Mouse (Mus musculus) brain, embryonic 14.5 days (tissue): ENCODE data around the gene Vstm2a.

Source experiments
- CTCF ChIP-seq: fragments of 200-500 bp; IDR thresholded peaks from 2 replicates; pipeline ENCODE4 v1.5.1; 2012; ENCODE audit warnings: inconsistent platforms, mild to moderate bottlenecking, moderate library complexity, borderline replicate concordance; ENCODE audit not compliant: insufficient read depth, insufficient read length; ENCODE audit errors: extremely low read depth
- POLR2A ChIP-seq: fragments of 200-500 bp; IDR thresholded peaks from 2 replicates; pipeline ENCODE4 v1.6.1; 2012; ENCODE audit warnings: mild to moderate bottlenecking, inconsistent platforms, borderline replicate concordance; ENCODE audit not compliant: poor library complexity, insufficient read depth, insufficient read length, severe bottlenecking; ENCODE audit errors: extremely low read depth

- TF ChIP-seq CTCF (peak; percentile 87), POLR2A (no peak)
Observed at GRCm38 (mm10) chr11:16260764-16261578, 3.4 kb downstream of the Vstm2a start.
